In genomic region chr2:128984746-128985145, GRCm38 (mm10) we compare ENCODE assay signal across 28 mouse cellular contexts. TPM values are rescaled to one million over a fixed set of nuclear protein-coding genes. Genes with fewer than 3 reads are reported as not detected.
DNase-seq lines count a peak whose midpoint lies in the region; ATAC-seq and TF ChIP-seq lines count a peak whose summit lies in the region.
"Had no signal": no experiment of that assay in that cellular context is flagged by ENCODE, and none has a peak within 500 bp of the region (broad histone marks: within the 10 kb centered on the region; RNA-seq: fewer than 3 reads in every experiment).

No protein-coding gene starts in this region.

- peak overlapping the region; percentile 57 for H3K27ac ChIP-seq in layer of hippocampus, adult 2 months
- H3K27ac ChIP-seq: heart, embryonic 10.5 days; heart, embryonic 15.5 days; kidney, embryonic 15.5 days; limb, embryonic 10.5 days; limb, embryonic 15.5 days; liver, embryonic 13.5 days; midbrain, embryonic 12.5 days; neural tube, embryonic 13.5 days; stomach, embryonic 15.5 days had no signal

- TF ChIP-seq POLR2A in brain, embryonic 14.5 days (IDR thresholded peaks at IDR 0.05; ENCODE audit: borderline replicate concordance, extremely low read depth, insufficient read depth, insufficient read length, poor library complexity, severe bottlenecking): no peak

- ATAC-seq in cerebellum, adult (ENCODE audit: insufficient number of reproducible peaks, low FRiP score, low TSS enrichment): no peak; the same call in 1 of the 2 replicates
- ATAC-seq: hindbrain, embryonic 16.5 days; lung, postnatal 0 days had no signal

- peak; percentile 16 for DNase-seq in cerebellum, adult 9-11 months
- peak in 1 of 2 experiments; percentile 57 for DNase-seq in layer of hippocampus, adult 2 months (ENCODE audit: low spot score in 2 of 2)
- no peak for DNase-seq in layer of hippocampus, postnatal 10 days (ENCODE audit: low spot score in 2 of 2)
- DNase-seq in brain, embryonic 14.5 days (ENCODE audit: low read depth): peak; percentile 18
- peak; percentile 14 to 26 for DNase-seq in layer of hippocampus, postnatal 36 days
- no peak for DNase-seq in B cell, adult 2 months
- DNase-seq: gastrocnemius, postnatal 25 days; heart, adult 11 months; kidney, adult 18-20 months; kidney, postnatal 25 days; liver, embryonic 13.5 days; lung, adult 18-20 months; lung, postnatal 4 days; thymus, postnatal 25 days had no signal

- no peak for TF ChIP-seq CTCF in layer of hippocampus, adult 2 months (conservative IDR thresholded peaks at IDR 0.05)
- no peak for TF ChIP-seq CTCF in brain, embryonic 14.5 days (IDR thresholded peaks at IDR 0.05; ENCODE audit: borderline replicate concordance, extremely low read depth, insufficient read depth, insufficient read length)

- H3K4me3 ChIP-seq in layer of hippocampus, adult 2 months: no peak overlapping the region
- H3K4me3 ChIP-seq: erythroblast, embryonic 14.5 days; heart, embryonic 10.5 days; heart, embryonic 15.5 days; kidney, embryonic 15.5 days; limb, embryonic 10.5 days; limb, embryonic 15.5 days; liver, embryonic 13.5 days; megakaryocyte, embryonic 14.5 days; midbrain, embryonic 12.5 days; myocyte; neural tube, embryonic 13.5 days; stomach, embryonic 15.5 days had no signal

RNA-seq across cellular contexts. Expression of gene Gm10762, which starts 17.2 kb away (rescaled TPM):
- 1 to 10 TPM; 4.8 to 5.4 TPM for total RNA-seq in layer of hippocampus, adult 2 months (2021)
- 10 to 100 TPM; 10.8 to 11.6 TPM for total RNA-seq in layer of hippocampus, postnatal 10 days (2021)
- 18.4 and 18.5 TPM in 2 replicates for polyA plus RNA-seq in brain, embryonic 14.5 days (2012; rRNA removed)
- total RNA-seq in layer of hippocampus, postnatal 36 days (2021): 1 to 10 TPM; 3.2 to 4.9 TPM

RNA-seq across cellular contexts. Expression of gene Zc3h6, which starts 17.5 kb away (rescaled TPM):
- total RNA-seq in layer of hippocampus, adult 2 months (2021): 10 to 100 TPM; 18.3 to 20.5 TPM
- 10 to 100 TPM; 13.0 to 13.2 TPM for total RNA-seq in layer of hippocampus, postnatal 10 days (2021)
- 2.4 and 4.0 TPM in 2 replicates for polyA plus RNA-seq in brain, embryonic 14.5 days (2012; rRNA removed)
- 10 to 100 TPM; 15.6 to 17.2 TPM for total RNA-seq in layer of hippocampus, postnatal 36 days (2021)

RNA-seq across cellular contexts. Expression of gene Zc3h8, which starts 40.9 kb away (rescaled TPM):
- 1 to 10 TPM; 4.7 to 5.4 TPM for total RNA-seq in layer of hippocampus, adult 2 months (2021)
- total RNA-seq in layer of hippocampus, postnatal 10 days (2021): 1 to 10 TPM; 6.7 to 7.2 TPM
- polyA plus RNA-seq in brain, embryonic 14.5 days (2012; rRNA removed): 6.3 and 8.7 TPM in 2 replicates
- 1 to 10 TPM; 5.8 to 6.0 TPM for total RNA-seq in layer of hippocampus, postnatal 36 days (2021)
- polyA plus RNA-seq: erythroblast, embryonic 14.5 days had no signal

Comparison
In these comparisons a context has a peak if more than half of its experiments do, and no peak if none do; other contexts are left out.
1. DNase-seq: peak in cerebellum, adult 9-11 months (single experiment), brain, embryonic 14.5 days (single experiment) and layer of hippocampus, postnatal 36 days (2 of 2); none in layer of hippocampus, postnatal 10 days (0 of 2) and B cell, adult 2 months (0 of 2).